Mouse (Mus musculus): ENCODE results near the gene D630045J12Rik. TPM values are rescaled to one million over a fixed set of nuclear protein-coding genes. Genes with fewer than 3 reads are reported as not detected.

D630045J12Rik gene
- polyA plus RNA-seq (2017; shearing (Covaris generic)), result not detected

GRCm38 (mm10) chr6:38253736-38254641 is at the start of gene D630045J12Rik:
Gene D630045J12Rik, minus strand, starts transcription at chr6:38254009.

GRCm38 (mm10) chr6:38298761-38299401 is 45.1 kb upstream of the D630045J12Rik start, which contains the start of gene Zc3hav1l:
Gene Zc3hav1l, minus strand, starts transcription at chr6:38299259.

GRCm38 (mm10) chr6:38124207-38124835 is 129.5 kb downstream of the D630045J12Rik start, which contains the start of gene Atp6v0a4:
Gene Atp6v0a4, minus strand, starts transcription at chr6:38124586.

GRCm38 (mm10) chr6:38109160-38109795 is 144.5 kb downstream of the D630045J12Rik start, which contains the start of gene Tmem213:
Gene Tmem213, plus strand, starts transcription at chr6:38109255.

Other genes with a start within 250 kb of the D630045J12Rik start
- not detected for gene Svopl, start 207.0 kb downstream of the D630045J12Rik start, polyA plus RNA-seq (2017; shearing (Covaris generic))
- gene Tmem213, start 144.8 kb downstream of the D630045J12Rik start, polyA plus RNA-seq (2017; shearing (Covaris generic)), result not detected
- gene Atp6v0a4, start 129.4 kb downstream of the D630045J12Rik start, polyA plus RNA-seq (2017; shearing (Covaris generic)), result not detected
- gene Zc3hav1l, start 45.2 kb upstream of the D630045J12Rik start, polyA plus RNA-seq (2017; shearing (Covaris generic)), result 0.57 TPM
- gene Zc3hav1, start 100.6 kb upstream of the D630045J12Rik start, polyA plus RNA-seq (2017; shearing (Covaris generic)), result 129 TPM
- gene Ttc26, start 127.5 kb upstream of the D630045J12Rik start, polyA plus RNA-seq (2017; shearing (Covaris generic)), result 0.26 TPM
- 11.9 TPM for gene Ubn2, start 179.9 kb upstream of the D630045J12Rik start, polyA plus RNA-seq (2017; shearing (Covaris generic))